Mouse (Mus musculus): ENCODE data around the gene B230118H07Rik.

GRCm38 (mm10) chr2:101678236-101679021 is 29.1 kb upstream of the B230118H07Rik start, which contains the start of gene Traf6:
- TF ChIP-seq POLR2A (IDR thresholded peaks at IDR 0.05; ENCODE audit: borderline replicate concordance, insufficient read depth, low read length) (peak; percentile 35; the same call in 1 of the 2 replicates), CTCF (IDR thresholded peaks at IDR 0.05; ENCODE audit: borderline replicate concordance, insufficient read depth, low read depth, low read length) (peak; percentile 40; the same call in 1 of the 2 replicates)
